Mouse (Mus musculus): ENCODE results near the gene Lypd6.

Lypd6 gene

GRCm38 (mm10) chr2:50106879-50107278, 40.6 kb downstream of the Lypd6 start:
- no peak for DNase-seq (ENCODE audit: low read depth, low spot score)

- DNase-seq (ENCODE audit: low read depth, low spot score): no peak
Measured at GRCm38 (mm10) chr2:50110167-50110566, 43.9 kb downstream of the Lypd6 start.

- no peak for DNase-seq (ENCODE audit: low read depth, low spot score)
Measured at GRCm38 (mm10) chr2:50111169-50111568, 44.9 kb downstream of the Lypd6 start.

GRCm38 (mm10) chr2:50111609-50112008, 45.4 kb downstream of the Lypd6 start:
- no peak for DNase-seq (ENCODE audit: low read depth, low spot score)

GRCm38 (mm10) chr2:50112427-50112826, 46.2 kb downstream of the Lypd6 start:
- no peak for DNase-seq (ENCODE audit: low read depth, low spot score)

GRCm38 (mm10) chr2:50119101-50119500, 52.9 kb downstream of the Lypd6 start:
- no peak for DNase-seq (ENCODE audit: low read depth, low spot score)

- DNase-seq (ENCODE audit: low read depth, low spot score): no peak
Measured at GRCm38 (mm10) chr2:50120839-50121238, 54.6 kb downstream of the Lypd6 start.

GRCm38 (mm10) chr2:50123376-50123775, 57.1 kb downstream of the Lypd6 start:
- no peak for DNase-seq (ENCODE audit: low read depth, low spot score)

GRCm38 (mm10) chr2:50127513-50128175, 61.4 kb downstream of the Lypd6 start:
- DNase-seq (ENCODE audit: low read depth, low spot score): no peak

GRCm38 (mm10) chr2:50128322-50129277, 62.4 kb downstream of the Lypd6 start:
- no peak for DNase-seq (ENCODE audit: low read depth, low spot score)

- DNase-seq (ENCODE audit: low read depth, low spot score): no peak
Measured at GRCm38 (mm10) chr2:50130674-50131073, 64.4 kb downstream of the Lypd6 start.

GRCm38 (mm10) chr2:50143672-50144071, 77.4 kb downstream of the Lypd6 start:
- DNase-seq (ENCODE audit: low read depth, low spot score): no peak

- no peak for DNase-seq (ENCODE audit: low read depth, low spot score)
Measured at GRCm38 (mm10) chr2:50147308-50147707, 81.1 kb downstream of the Lypd6 start.

GRCm38 (mm10) chr2:50149257-50150202, 83.3 kb downstream of the Lypd6 start:
- no peak for DNase-seq (ENCODE audit: low read depth, low spot score)

GRCm38 (mm10) chr2:50150203-50150590, 84.0 kb downstream of the Lypd6 start:
- no peak for DNase-seq (ENCODE audit: low read depth, low spot score)

- DNase-seq (ENCODE audit: low read depth, low spot score): no peak
Measured at GRCm38 (mm10) chr2:50150816-50151215, 84.6 kb downstream of the Lypd6 start.

- DNase-seq (ENCODE audit: low read depth, low spot score): no peak
Measured at GRCm38 (mm10) chr2:50151401-50151800, 85.2 kb downstream of the Lypd6 start.

GRCm38 (mm10) chr2:50151879-50152278, 85.7 kb downstream of the Lypd6 start:
- no peak for DNase-seq (ENCODE audit: low read depth, low spot score)

GRCm38 (mm10) chr2:50156009-50156408, 89.8 kb downstream of the Lypd6 start:
- DNase-seq (ENCODE audit: low read depth, low spot score): no peak

- no peak for DNase-seq (ENCODE audit: low read depth, low spot score)
Measured at GRCm38 (mm10) chr2:50160069-50160468, 93.8 kb downstream of the Lypd6 start.

- DNase-seq (ENCODE audit: low read depth, low spot score): no peak
Measured at GRCm38 (mm10) chr2:50163608-50164007, 97.4 kb downstream of the Lypd6 start.

GRCm38 (mm10) chr2:50165277-50165676, 99.0 kb downstream of the Lypd6 start:
- DNase-seq (ENCODE audit: low read depth, low spot score): no peak

Measured in CD4-positive, CD25-positive, alpha-beta regulatory T cell, adult 2 months (primary cell).